Mouse (Mus musculus): Measurements from ENCODE around the gene Yy1.

GRCm38 (mm10) chr12:108768196-108768854 is 24.4 kb upstream of the Yy1 start:
- TF ChIP-seq CTCF (IDR thresholded peaks at IDR 0.05; ENCODE audit: low read depth, low read length) (no peak), POLR2A (IDR thresholded peaks at IDR 0.05; ENCODE audit: insufficient read depth, low read length) (no peak), EP300 (IDR thresholded peaks at IDR 0.05; ENCODE audit: insufficient read depth, low read depth, low read length) (no peak)
